Mouse (Mus musculus): ENCODE data around the gene Grifin. TPM values are rescaled to one million over a fixed set of nuclear protein-coding genes. Genes with fewer than 3 reads are reported as not detected.

The Grifin gene
- total RNA-seq (2014; rRNA removed) (not detected in 2 replicates), polyA plus RNA-seq (2015; fragmentation: Nextera tagmentation; extraction: Ambion mirVana) (0.25 and 0.32 TPM in 2 replicates)

DNA sequence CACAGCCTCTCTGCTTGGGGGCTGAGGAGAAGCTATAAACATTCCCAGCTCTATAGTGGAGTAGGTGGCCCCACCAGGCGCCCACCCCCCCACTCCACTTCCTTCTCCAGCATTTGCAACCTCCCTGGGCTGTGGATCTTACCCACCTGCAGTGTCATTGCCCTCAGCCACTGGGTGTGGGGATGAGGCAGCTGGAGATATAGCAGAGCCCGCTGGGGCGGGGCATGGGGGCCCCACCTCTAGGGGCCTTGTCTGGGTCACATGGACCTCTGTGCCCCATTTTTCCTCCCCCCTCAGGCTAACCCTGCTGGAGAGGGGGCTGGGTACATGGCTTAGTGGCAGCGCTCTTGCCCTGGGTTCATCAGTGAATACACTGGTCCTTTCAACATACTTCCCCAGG is at the start of gene Grifin:
TSS of gene Grifin (minus strand) at position 176 of the 400 bp plus-strand sequence.
- Histone ChIP-seq H3K9me3 (ENCODE audit: low read length) (no peaks in the 10 kb centered on the region), H3K9ac (replicated peaks; ENCODE audit: low read length) (no peak within 1 kb of the TSS), H3K4me3 (ENCODE audit: low read length) (no peak within 1 kb of the TSS), H3K4me1 (ENCODE audit: insufficient read depth, low read length) (no peaks in the 10 kb centered on the region; the same call in 1 of the 2 replicates), H3K27ac (peak within 1 kb of the TSS; percentile 26; the same call in 1 of the 2 replicates), H3K27me3 (ENCODE audit: insufficient read depth, low read length) (no peaks in the 10 kb centered on the region), H3K4me2 (ENCODE audit: low read depth, low read length) (no peak within 1 kb of the TSS), H3K36me3 (ENCODE audit: insufficient read depth, low read length) (no peaks in the 10 kb centered on the region)
- 85% methylated on average over 4 of the region's 4 CpGs for WGBS
- DNase-seq (ENCODE audit: low spot score) (no peak), ATAC-seq (no peak)
- TF ChIP-seq CTCF (IDR thresholded peaks at IDR 0.05; ENCODE audit: low read depth) = no peak

GRCm38 (mm10) chr5:140614141-140614540 is 49.3 kb upstream of the Grifin start:
- Histone ChIP-seq H3K9me3 (ENCODE audit: low read length) (no peaks in the 10 kb centered on the region), H3K9ac (replicated peaks; ENCODE audit: low read length) (no peak overlapping the region), H3K4me1 (ENCODE audit: insufficient read depth, low read length) (peaks cover 11% of the 10 kb centered on the region), H3K4me3 (ENCODE audit: low read length) (no peak overlapping the region), H3K27ac (no peak overlapping the region), H3K27me3 (ENCODE audit: insufficient read depth, low read length) (no peaks in the 10 kb centered on the region), H3K4me2 (ENCODE audit: low read depth, low read length) (no peak overlapping the region), H3K36me3 (ENCODE audit: insufficient read depth, low read length) (0 out of 2 replicates have a peak, but pooled peaks cover 4% of the 10 kb centered on the region)
- no peak for TF ChIP-seq CTCF (IDR thresholded peaks at IDR 0.05; ENCODE audit: low read depth)
- ATAC-seq = no peak
- DNase-seq (ENCODE audit: low spot score) = no peak
- WGBS = 94% methylated on average over 10 of the region's 10 CpGs

DNA sequence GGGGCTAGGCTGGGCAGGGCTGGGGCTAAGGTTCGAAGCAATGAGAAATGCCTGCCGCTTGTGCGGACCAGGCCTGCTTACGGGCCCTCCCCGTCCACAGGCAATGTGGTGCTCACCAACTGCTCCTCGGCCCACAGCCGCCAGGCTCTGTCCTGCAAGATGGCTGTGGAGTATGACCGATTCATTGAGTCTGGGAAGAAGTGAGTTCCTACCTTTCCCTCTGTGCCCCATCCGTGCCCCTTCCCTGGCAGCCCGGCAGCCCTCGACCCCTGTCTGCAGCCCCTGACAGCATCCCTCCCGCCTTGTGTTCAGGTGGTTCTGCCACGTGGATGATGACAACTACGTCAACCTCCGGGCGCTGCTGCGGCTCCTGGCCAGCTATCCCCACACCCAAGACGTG is 47.3 kb upstream of the Grifin start:
- H3K9me3 ChIP-seq (ENCODE audit: low read length) = no peaks in the 10 kb centered on the region
- H3K4me2 ChIP-seq (ENCODE audit: low read depth, low read length) = peak overlapping the region; percentile 80
- no peak for ATAC-seq
- no peak for DNase-seq (ENCODE audit: low spot score)
- 0 out of 2 replicates have a peak, but pooled peaks cover 4% of the 10 kb centered on the region for H3K36me3 ChIP-seq (ENCODE audit: insufficient read depth, low read length)
- 34% methylated on average over 18 of the region's 18 CpGs for WGBS
- peaks cover 5% of the 10 kb centered on the region; the same call in 1 of the 2 replicates for H3K27me3 ChIP-seq (ENCODE audit: insufficient read depth, low read length)
- peak overlapping the region; percentile 53; the same call in 1 of the 2 replicates for H3K9ac ChIP-seq (replicated peaks; ENCODE audit: low read length)
- no peak for TF ChIP-seq CTCF (IDR thresholded peaks at IDR 0.05; ENCODE audit: low read depth)
- H3K27ac ChIP-seq = peak overlapping the region; percentile 83; the same call in 1 of the 2 replicates
- H3K4me1 ChIP-seq (ENCODE audit: insufficient read depth, low read length) = peaks cover 11% of the 10 kb centered on the region
- peak overlapping the region; percentile 62 for H3K4me3 ChIP-seq (ENCODE audit: low read length)

- ATAC-seq (peak; percentile 11; the same call in 1 of the 2 replicates), DNase-seq (ENCODE audit: low spot score) (peak; percentile 67)
- Histone ChIP-seq H3K4me2 (ENCODE audit: low read depth, low read length) (peak overlapping the region; percentile 80), H3K9ac (replicated peaks; ENCODE audit: low read length) (peak overlapping the region; percentile 53; the same call in 1 of the 2 replicates), H3K36me3 (ENCODE audit: insufficient read depth, low read length) (0 out of 2 replicates have a peak, but pooled peaks cover 4% of the 10 kb centered on the region), H3K4me3 (ENCODE audit: low read length) (peak overlapping the region; percentile 62), H3K27me3 (ENCODE audit: insufficient read depth, low read length) (peaks cover 5% of the 10 kb centered on the region; the same call in 1 of the 2 replicates), H3K27ac (peak overlapping the region; percentile 83; the same call in 1 of the 2 replicates), H3K4me1 (ENCODE audit: insufficient read depth, low read length) (peaks cover 11% of the 10 kb centered on the region), H3K9me3 (ENCODE audit: low read length) (no peaks in the 10 kb centered on the region)
- 12% methylated on average over 15 of the region's 15 CpGs for WGBS
- TF ChIP-seq CTCF (IDR thresholded peaks at IDR 0.05; ENCODE audit: low read depth) = no peak
Measured at GRCm38 (mm10) chr5:140611611-140612185, 46.8 kb upstream of the Grifin start.

DNA sequence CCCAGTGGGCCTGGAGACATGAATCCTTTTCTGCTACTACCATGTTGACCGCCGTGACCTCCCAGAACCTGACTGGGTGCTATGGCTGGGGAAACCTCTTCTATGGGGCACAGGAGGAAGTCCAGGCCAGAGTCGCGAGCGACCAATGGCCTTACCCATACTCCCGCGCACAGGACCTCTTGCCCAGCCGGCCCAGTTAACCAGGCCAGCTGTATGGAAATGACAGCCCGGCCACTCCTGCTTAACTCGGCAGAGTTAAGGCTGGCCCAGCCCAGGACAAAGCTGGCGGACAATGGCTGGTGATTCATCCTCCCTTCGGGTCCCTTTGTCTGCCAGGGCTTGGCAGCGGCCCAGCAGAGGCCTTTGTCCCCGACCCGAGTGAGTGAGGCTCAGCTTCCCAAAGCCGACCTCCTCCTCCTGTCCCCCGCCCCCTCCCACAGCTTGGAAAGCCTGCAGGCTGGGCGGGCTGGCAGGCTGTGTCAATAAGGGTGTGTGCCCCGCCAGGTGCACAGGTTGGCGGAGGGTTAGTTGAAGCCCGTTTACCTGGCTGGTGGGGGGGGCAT is 46.2 kb upstream of the Grifin start:
- H3K4me3 ChIP-seq (ENCODE audit: low read length) = peak overlapping the region; percentile 62
- peak overlapping the region; percentile 53 for H3K9ac ChIP-seq (replicated peaks; ENCODE audit: low read length)
- H3K27me3 ChIP-seq (ENCODE audit: insufficient read depth, low read length) = peaks cover 5% of the 10 kb centered on the region; the same call in 1 of the 2 replicates
- H3K4me1 ChIP-seq (ENCODE audit: insufficient read depth, low read length) = peaks cover 11% of the 10 kb centered on the region
- peak overlapping the region; percentile 80 for H3K4me2 ChIP-seq (ENCODE audit: low read depth, low read length)
- no peak for TF ChIP-seq CTCF (IDR thresholded peaks at IDR 0.05; ENCODE audit: low read depth)
- WGBS = 18% methylated on average over 21 of the region's 21 CpGs
- ATAC-seq (peak; percentile 56), DNase-seq (ENCODE audit: low spot score) (peak; percentile 89)
- 0 out of 2 replicates have a peak, but pooled peaks cover 4% of the 10 kb centered on the region for H3K36me3 ChIP-seq (ENCODE audit: insufficient read depth, low read length)
- H3K27ac ChIP-seq = peak overlapping the region; percentile 83
- H3K9me3 ChIP-seq (ENCODE audit: low read length) = no peaks in the 10 kb centered on the region

- DNase-seq (ENCODE audit: low spot score) = peak; percentile 47
- 5% methylated on average over 22 of the region's 30 CpGs for WGBS
- Histone ChIP-seq H3K27me3 (ENCODE audit: insufficient read depth, low read length) (peaks cover 5% of the 10 kb centered on the region; the same call in 1 of the 2 replicates), H3K9me3 (ENCODE audit: low read length) (no peaks in the 10 kb centered on the region), H3K4me2 (ENCODE audit: low read depth, low read length) (peak overlapping the region; percentile 80), H3K9ac (replicated peaks; ENCODE audit: low read length) (peak overlapping the region; percentile 53), H3K36me3 (ENCODE audit: insufficient read depth, low read length) (0 out of 2 replicates have a peak, but pooled peaks cover 4% of the 10 kb centered on the region), H3K4me3 (ENCODE audit: low read length) (peak overlapping the region; percentile 62), H3K27ac (peak overlapping the region; percentile 83), H3K4me1 (ENCODE audit: insufficient read depth, low read length) (peaks cover 11% of the 10 kb centered on the region)
- no peak for TF ChIP-seq CTCF (IDR thresholded peaks at IDR 0.05; ENCODE audit: low read depth)
- no peak for ATAC-seq
Measured at GRCm38 (mm10) chr5:140610273-140611011, 45.6 kb upstream of the Grifin start.

All from hindbrain, postnatal 0 days (tissue).